Mouse (Mus musculus) hindbrain, embryonic 11.5 days (tissue): ENCODE measurements around the gene Abcf3. TPM values are rescaled to one million over a fixed set of nuclear protein-coding genes. Genes with fewer than 3 reads are reported as not detected.

Experiments used
- ATAC-seq: fragments of 200-750 bp; cut with Nextera tagmentation; 2 replicates; pipeline ENCODE4 v1.8.0; 2017; ENCODE audit warnings: mild to moderate bottlenecking, moderate TSS enrichment, moderate library complexity; ENCODE audit not compliant: low FRiP score
- DNase-seq: peaks from one replicate; pipeline ENCODE4 v3.0.0-alpha.2; 2015; ENCODE audit warnings: low spot score
- H3K27ac ChIP-seq: fragments of 300-500 bp; sonication (generic); 2 replicates; pipeline ENCODE4 v1.5.1; 2014; ENCODE audit warnings: mild to moderate bottlenecking, low read depth, low read length
- H3K27me3 ChIP-seq: fragments of 300-500 bp; sonication (generic); 2 replicates; pipeline ENCODE4 v1.6.1; 2014; ENCODE audit warnings: mild to moderate bottlenecking, low read length, moderate library complexity, mixed read lengths; ENCODE audit not compliant: control insufficient read depth, insufficient read depth
- H3K36me3 ChIP-seq: fragments of 300-500 bp; sonication (generic); 2 replicates; pipeline ENCODE4 v1.6.1; 2014; ENCODE audit warnings: mild to moderate bottlenecking, low read length, moderate library complexity, mixed read lengths; ENCODE audit not compliant: control insufficient read depth, insufficient read depth
- H3K4me1 ChIP-seq: fragments of 300-500 bp; sonication (generic); replicated peaks from 2 replicates; pipeline ENCODE4 v1.6.1; 2014; ENCODE audit warnings: low read length, mixed read lengths; ENCODE audit not compliant: control insufficient read depth, insufficient read depth
- H3K4me2 ChIP-seq: fragments of 300-500 bp; sonication (generic); replicated peaks from 2 replicates; pipeline ENCODE4 v1.6.1; 2014; ENCODE audit warnings: mild to moderate bottlenecking, low read depth, low read length
- H3K4me3 ChIP-seq: fragments of 300-500 bp; sonication (generic); 2 replicates; pipeline ENCODE4 v1.5.1; 2014; ENCODE audit warnings: low read depth, low read length
- H3K9ac ChIP-seq: fragments of 300-500 bp; sonication (generic); 2 replicates; pipeline ENCODE4 v1.6.1; 2014; ENCODE audit warnings: low read depth, low read length
- H3K9me3 ChIP-seq: fragments of 300-500 bp; sonication (generic); 2 replicates; pipeline ENCODE4 v1.6.1; 2016; ENCODE audit warnings: low read length; ENCODE audit not compliant: control insufficient read depth
- WGBS: fragments of 180-500 bp; shearing (Covaris S2); extraction: QIAGEN DNeasy Blood & Tissue Kit; methylation state at CpG from one replicate; pipeline ENCODE4 v1.1.7; 2014; 5-methylcytosine and 5-hydroxymethylcytosine counted together
- microRNA counts: library from miRNA; unstranded; fragments of <30 nt; microRNA quantifications from one replicate; lab custom pipeline; 2015
- polyA plus RNA-seq: library from polyadenylated mRNA; unstranded; fragments of >200 nt; fragmentation: Nextera tagmentation; extraction: Ambion mirVana; gene quantifications from 2 replicates; pipeline ENCODE4 v1.2.1, GENCODE M21; 2014

Gene Abcf3
- polyA plus RNA-seq, 1 experiment from 2014 or later: 52.4 TPM

DNA sequence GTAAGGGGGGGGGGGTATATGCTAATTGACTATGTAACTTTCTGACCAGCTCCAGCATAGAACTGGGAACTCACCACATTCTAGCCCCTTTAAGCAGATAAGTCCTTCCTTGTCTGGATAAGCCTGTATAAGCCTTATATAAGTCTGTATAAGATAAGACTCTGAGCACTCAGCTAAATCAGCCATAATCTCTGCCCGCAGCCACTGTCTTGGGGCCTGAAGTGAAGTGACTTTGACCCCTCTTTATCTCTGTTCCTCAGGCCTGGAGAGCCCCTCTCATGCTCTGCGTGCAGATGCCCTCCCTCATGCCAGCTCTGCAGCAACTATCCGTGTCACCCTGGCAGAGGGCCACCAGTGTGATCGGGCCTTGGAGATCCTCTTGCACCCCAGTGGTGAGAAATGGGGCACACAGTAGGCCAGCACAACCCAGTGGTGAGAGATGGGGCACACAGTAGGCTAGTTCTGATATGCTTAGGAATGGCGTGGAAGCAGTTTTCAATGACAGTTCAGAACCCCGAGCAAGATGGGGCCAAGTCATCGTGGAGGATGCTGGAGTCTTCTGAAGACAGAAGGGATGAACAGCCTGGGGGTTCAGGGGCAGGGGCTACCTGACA, 46.8 kb downstream of the Abcf3 start:
- Histone ChIP-seq H3K4me3 (no peak overlapping the region), H3K27ac (no peak overlapping the region), H3K9ac (no peak overlapping the region), H3K4me2 (no peak overlapping the region), H3K9me3 (no peaks in the 10 kb centered on the region), H3K27me3 (peaks cover 35% of the 10 kb centered on the region), H3K4me1 (peaks cover 4% of the 10 kb centered on the region), H3K36me3 (no peaks in the 10 kb centered on the region)
- DNase-seq (no peak), ATAC-seq (no peak)
- WGBS: 86% methylated on average over 7 of the region's 7 CpGs

DNA sequence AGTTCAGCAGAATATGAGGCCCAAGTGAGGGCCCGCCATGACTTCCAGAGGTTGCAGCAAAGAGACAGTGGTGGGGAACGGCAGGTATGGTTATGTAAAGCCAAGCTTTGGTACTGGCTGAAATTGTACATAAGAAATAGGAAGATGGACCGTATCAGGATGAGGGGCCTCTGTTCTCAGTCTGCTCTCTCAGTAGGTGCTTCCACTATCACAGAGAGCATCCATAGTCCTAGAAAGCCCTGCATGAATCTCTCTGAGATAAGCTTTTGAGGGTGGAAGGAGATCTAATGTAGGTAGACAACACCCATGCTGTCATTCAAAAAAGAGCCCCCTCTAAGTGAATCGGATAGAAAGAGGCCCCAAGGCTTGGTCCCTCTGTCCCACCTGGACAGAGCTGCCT, 47.4 kb downstream of the Abcf3 start:
- H3K9ac ChIP-seq: no peak overlapping the region
- ATAC-seq: no peak

DNA sequence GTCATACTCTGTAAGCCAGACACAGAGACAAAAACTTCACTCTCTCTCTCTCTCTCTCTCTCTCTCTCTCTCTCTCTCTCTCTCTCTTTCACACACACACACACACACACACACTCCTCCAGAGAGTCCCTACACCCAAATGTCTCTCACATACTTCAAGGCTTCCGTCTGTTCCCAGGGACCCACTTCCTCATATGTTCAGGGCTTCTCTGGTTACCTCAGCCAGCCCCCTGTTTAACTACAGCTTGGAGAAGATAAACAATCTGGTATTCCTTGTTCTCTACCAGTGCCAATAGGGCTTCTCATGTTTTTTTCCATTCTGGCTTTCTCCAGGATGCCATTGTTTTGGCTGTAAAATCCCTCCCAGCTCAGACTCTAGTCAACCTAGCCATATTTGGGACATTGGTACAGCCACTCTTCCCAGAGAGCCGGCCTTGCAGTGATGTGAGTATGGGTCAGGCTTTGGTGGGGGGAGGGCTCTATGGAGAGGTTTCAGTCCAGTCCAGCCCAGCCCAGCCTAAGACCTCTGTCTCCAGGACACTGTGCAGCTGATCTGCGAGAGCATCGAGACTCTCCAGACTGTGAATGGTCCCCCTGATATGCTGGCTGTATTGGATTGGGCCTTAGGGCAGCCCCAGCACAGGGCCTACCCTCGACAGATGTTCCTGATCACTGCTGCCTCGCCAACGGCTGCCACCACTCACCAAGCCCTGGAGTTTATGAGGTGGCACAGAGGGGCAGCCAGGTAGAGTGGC, 48.5 kb downstream of the Abcf3 start:
- Histone ChIP-seq H3K9ac (no peak overlapping the region), H3K4me1 (no peaks in the 10 kb centered on the region), H3K27ac (no peak overlapping the region), H3K9me3 (no peaks in the 10 kb centered on the region), H3K4me2 (no peak overlapping the region), H3K36me3 (no peaks in the 10 kb centered on the region), H3K27me3 (peaks cover 18% of the 10 kb centered on the region), H3K4me3 (no peak overlapping the region)
- DNase-seq (no peak), ATAC-seq (no peak)
- 74% methylated on average over 7 of the region's 7 CpGs for WGBS

More for the DNA sequence above, 47.4 kb downstream of the Abcf3 start:
- 91% methylated on average over 4 of the region's 4 CpGs for WGBS
- Histone ChIP-seq H3K4me1 (no peaks in the 10 kb centered on the region; the same call in 1 of the 2 replicates), H3K27ac (no peak overlapping the region), H3K4me2 (no peak overlapping the region), H3K27me3 (peaks cover 29% of the 10 kb centered on the region), H3K9me3 (no peaks in the 10 kb centered on the region), H3K36me3 (no peaks in the 10 kb centered on the region), H3K4me3 (no peak overlapping the region)
- DNase-seq: no peak

DNA sequence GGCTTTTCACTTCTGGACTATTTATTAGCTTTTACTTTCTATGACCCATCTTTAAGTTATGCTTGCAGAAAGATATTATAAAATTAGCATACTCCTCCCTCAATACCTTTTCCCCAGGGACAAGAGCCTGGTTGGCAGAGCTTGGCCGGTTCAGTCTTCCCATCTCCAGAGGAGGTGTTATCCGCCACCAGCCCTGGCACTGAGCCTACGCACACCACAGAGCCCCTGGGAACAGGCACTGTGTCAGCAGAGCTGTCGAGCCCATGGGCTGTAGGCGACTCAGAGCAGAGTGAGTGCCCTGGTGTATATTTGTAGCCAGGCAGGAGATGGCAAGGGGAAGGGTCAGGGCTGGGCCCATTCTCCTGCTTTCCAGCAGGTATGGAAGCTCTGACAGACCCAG, 52.1 kb downstream of the Abcf3 start:
- H3K27ac ChIP-seq: no peak overlapping the region
- ATAC-seq (no peak), DNase-seq (no peak)
- no peaks in the 10 kb centered on the region for H3K9me3 ChIP-seq
- WGBS: 81% methylated on average over 5 of the region's 5 CpGs
- no peaks in the 10 kb centered on the region for H3K4me1 ChIP-seq
- H3K4me2 ChIP-seq: no peak overlapping the region
- H3K27me3 ChIP-seq: no peaks in the 10 kb centered on the region
- H3K9ac ChIP-seq: no peak overlapping the region
- no peak overlapping the region for H3K4me3 ChIP-seq
- 0 out of 2 replicates have a peak, but pooled peaks cover 4% of the 10 kb centered on the region for H3K36me3 ChIP-seq

DNA sequence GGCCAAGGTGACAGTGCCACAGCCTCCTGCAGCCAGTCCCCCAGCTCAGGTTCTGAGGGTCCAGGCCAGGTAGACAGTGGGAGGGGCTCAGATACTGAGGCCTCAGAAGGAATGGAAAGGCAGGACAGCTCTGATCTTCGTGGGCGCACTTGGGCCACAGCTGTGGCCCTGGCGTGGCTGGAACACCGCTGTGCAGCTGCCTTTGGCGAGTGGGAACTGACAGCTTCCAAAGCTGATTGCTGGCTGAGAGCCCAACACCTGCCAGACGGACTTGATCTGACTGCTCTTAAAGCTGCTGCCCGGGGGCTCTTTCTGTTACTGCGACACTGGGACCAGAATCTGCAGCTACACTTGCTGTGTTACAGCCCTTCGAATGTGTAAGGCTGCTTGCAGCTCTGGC, 56.3 kb downstream of the Abcf3 start:
- ATAC-seq (no peak), DNase-seq (no peak)
- Histone ChIP-seq H3K9ac (no peak overlapping the region), H3K4me1 (no peaks in the 10 kb centered on the region), H3K4me3 (no peak overlapping the region), H3K4me2 (no peak overlapping the region), H3K27me3 (no peaks in the 10 kb centered on the region), H3K27ac (no peak overlapping the region), H3K9me3 (no peaks in the 10 kb centered on the region), H3K36me3 (peaks cover 13% of the 10 kb centered on the region)
- 83% methylated on average over 9 of the region's 9 CpGs for WGBS

DNA sequence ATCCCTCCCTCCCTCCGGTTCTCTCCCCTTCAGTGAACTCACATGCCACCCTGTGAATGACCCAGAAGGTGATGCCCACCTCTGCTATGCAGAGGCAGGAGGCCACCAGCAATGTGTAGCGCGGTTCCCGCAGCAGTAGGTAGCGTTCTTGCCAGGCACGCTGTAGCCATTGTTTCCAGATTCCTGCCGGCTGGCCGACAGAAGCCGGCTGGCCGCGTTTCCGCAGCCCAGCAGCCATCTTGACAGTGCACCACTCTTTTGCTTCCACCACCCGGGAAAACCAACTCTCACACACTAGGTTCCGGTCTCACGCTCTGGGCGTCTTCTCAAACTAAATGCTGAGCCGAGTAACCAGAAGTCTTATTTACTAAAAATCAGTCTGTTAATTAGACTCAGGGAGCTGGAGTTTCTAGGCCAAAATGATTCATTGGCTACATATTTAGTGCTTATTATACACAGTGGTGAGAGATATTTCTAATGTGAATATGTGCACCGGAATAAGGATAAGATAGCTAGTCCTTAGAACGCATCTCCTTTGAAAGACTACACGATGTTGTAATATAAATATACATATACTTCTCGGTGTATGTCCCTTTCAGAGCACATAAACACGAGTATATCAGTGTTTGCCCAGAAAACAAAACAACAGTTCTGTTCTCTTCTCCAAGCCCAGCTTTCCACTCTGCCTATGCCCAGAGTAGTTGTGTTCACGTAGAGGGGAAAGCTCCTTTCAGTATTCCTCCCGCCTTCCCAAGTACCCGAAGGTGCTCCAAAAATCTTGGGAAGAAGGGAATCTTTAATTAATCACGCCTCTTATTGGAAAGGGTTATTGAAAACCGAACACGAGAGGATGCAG, 62.4 kb downstream of the Abcf3 start:
- Histone ChIP-seq H3K4me3 (peak overlapping the region; percentile 80), H3K27ac (peak overlapping the region; percentile 82), H3K9ac (peak overlapping the region; percentile 95), H3K27me3 (no peaks in the 10 kb centered on the region), H3K4me2 (peak overlapping the region; percentile 73), H3K36me3 (peaks cover 8% of the 10 kb centered on the region), H3K9me3 (no peaks in the 10 kb centered on the region), H3K4me1 (no peaks in the 10 kb centered on the region)
- ATAC-seq (peak; percentile 69), DNase-seq (peak; percentile 88)
- WGBS: under 1% methylated on average over 28 of the region's 28 CpGs

MicroRNAs within 50 kb of the gene (microRNA counts, 519-probe panel; counts per million panel counts)
- microRNA mmu-miR-1224 (lab: Ali Mortazavi, UCI): 4,279 counts per million, percentile 44 among the panel's probes with 10 or more counts

Other genes with a start within 250 kb of the Abcf3 start
- 103 and 105 TPM in 2 replicates for gene Parl, start 246.2 kb upstream of the Abcf3 start, polyA plus RNA-seq
- gene Cyp2ab1, start 223.2 kb upstream of the Abcf3 start, polyA plus RNA-seq: not detected in 2 replicates
- 65.4 and 89.9 TPM in 2 replicates for gene Abcc5, start 122.2 kb upstream of the Abcf3 start, polyA plus RNA-seq
- 132 and 139 TPM in 2 replicates for gene Eif2b5, start 49.8 kb upstream of the Abcf3 start, polyA plus RNA-seq
- gene Dvl3, start 31.6 kb upstream of the Abcf3 start, polyA plus RNA-seq: 50.8 and 58.9 TPM in 2 replicates
- 923 and 941 TPM in 2 replicates for gene Ap2m1, start 13.1 kb upstream of the Abcf3 start, polyA plus RNA-seq
- 1.6 and 4.1 TPM in 2 replicates for gene Vwa5b2, start 40.9 kb downstream of the Abcf3 start, polyA plus RNA-seq
- 26.9 and 32.5 TPM in 2 replicates for gene Eef1akmt4, start 63.0 kb downstream of the Abcf3 start, polyA plus RNA-seq
- not detected in 2 replicates for gene Gm49333, start 63.0 kb downstream of the Abcf3 start, polyA plus RNA-seq
- 54.1 and 54.5 TPM in 2 replicates for gene Alg3, start 63.2 kb downstream of the Abcf3 start, polyA plus RNA-seq
- 6.0 and 6.2 TPM in 2 replicates for gene Camk2n2, start 72.7 kb downstream of the Abcf3 start, polyA plus RNA-seq
- 3.1 and 3.5 TPM in 2 replicates for gene Ece2, start 81.3 kb downstream of the Abcf3 start, polyA plus RNA-seq
- gene Psmd2, start 103.1 kb downstream of the Abcf3 start, polyA plus RNA-seq: 427 and 504 TPM in 2 replicates
- 140 and 173 TPM in 2 replicates for gene Eif4g1, start 119.7 kb downstream of the Abcf3 start, polyA plus RNA-seq
- gene Fam131a, start 144.7 kb downstream of the Abcf3 start, polyA plus RNA-seq: 11.2 and 11.8 TPM in 2 replicates
- gene Polr2h, start 169.1 kb downstream of the Abcf3 start, polyA plus RNA-seq: 103 and 105 TPM in 2 replicates
- 20.7 and 22.0 TPM in 2 replicates for gene Clcn2, start 169.2 kb downstream of the Abcf3 start, polyA plus RNA-seq
- gene Chrd, start 184.6 kb downstream of the Abcf3 start, polyA plus RNA-seq: 2.3 and 3.1 TPM in 2 replicates
- gene Thpo, start 185.9 kb downstream of the Abcf3 start, polyA plus RNA-seq: 0.39 and 0.83 TPM in 2 replicates